Mouse (Mus musculus) adrenal gland, postnatal 36 days (tissue): ENCODE data around the gene Rnf43. TPM values are rescaled to one million over a fixed set of nuclear protein-coding genes. Genes with fewer than 3 reads are reported as not detected.

Experiments
- DNase-seq, 2 experiments: peaks; one replicate each; pipeline ENCODE4 v3.0.0; 2021; ENCODE audit warnings: mixed read lengths in 1 of 2
- long read RNA-seq, 2 experiments: library from polyadenylated mRNA; stranded (forward); transcript quantifications; one replicate each; pipeline ENCODE4 v2.0.0; 2021; ENCODE audit warnings: borderline sequencing depth in 2 of 2
- total RNA-seq, 2 experiments: library from RNA; stranded (reverse); gene quantifications; 2 replicates each; pipeline ENCODE4 v1.2.3; 2021

Gene Rnf43
- 1 to 10 TPM; 6.2 to 8.9 TPM for total RNA-seq
- long read RNA-seq, experiment 1, partial matches to known transcripts, result 0 of 3 reads
- long read RNA-seq, experiment 1, other reads (novel, unspliced or antisense), result 3 of 3 reads
- long read RNA-seq, experiment 2, partial matches to known transcripts, result 0 of 3 reads
- long read RNA-seq, experiment 2, other reads (novel, unspliced or antisense), result 3 of 3 reads

DNA sequence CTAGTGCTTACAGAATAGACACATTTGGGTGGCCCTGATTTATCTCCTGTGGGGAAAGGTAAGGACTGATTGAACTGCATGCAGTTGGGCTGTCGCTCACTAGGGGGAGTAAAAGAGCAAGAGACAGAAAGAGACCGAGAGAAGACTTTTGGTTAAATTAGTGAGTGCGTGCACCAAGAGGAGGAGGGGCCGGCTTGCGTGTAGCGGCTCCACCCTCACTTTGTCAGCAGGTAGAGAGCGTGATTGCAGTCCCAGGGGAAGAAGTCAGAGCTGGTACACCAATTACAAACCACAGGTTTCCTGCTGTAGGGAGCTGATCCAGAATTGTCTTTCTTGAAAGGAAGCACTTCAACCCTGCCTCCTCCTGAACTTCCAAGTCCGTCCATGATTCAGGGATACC lies at the start of gene Rnf43:
Gene Rnf43 (plus strand): TSS at position 316 of the 400 bp plus-strand sequence.
- peak; percentile 88 to 91 for DNase-seq

DNA sequence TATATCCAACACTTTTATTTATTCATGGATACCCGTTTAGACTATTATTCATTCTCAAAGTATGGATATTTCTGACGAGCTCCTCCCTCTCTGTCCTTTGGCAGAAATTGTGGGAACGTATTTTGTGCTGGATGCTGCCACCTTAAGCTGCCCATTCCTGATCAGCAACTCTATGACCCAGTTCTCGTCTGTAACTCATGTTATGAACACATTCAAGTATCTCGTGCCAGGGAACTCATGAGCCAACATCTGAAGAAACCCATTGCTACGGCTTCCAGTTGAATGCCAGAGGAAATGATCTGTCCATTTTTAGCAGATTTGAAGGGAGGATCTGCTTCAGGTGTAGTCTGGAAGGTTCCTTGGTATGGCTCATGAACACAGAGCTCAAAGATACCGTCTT lies 48.5 kb upstream of the Rnf43 start:
- DNase-seq, result no peak

DNA sequence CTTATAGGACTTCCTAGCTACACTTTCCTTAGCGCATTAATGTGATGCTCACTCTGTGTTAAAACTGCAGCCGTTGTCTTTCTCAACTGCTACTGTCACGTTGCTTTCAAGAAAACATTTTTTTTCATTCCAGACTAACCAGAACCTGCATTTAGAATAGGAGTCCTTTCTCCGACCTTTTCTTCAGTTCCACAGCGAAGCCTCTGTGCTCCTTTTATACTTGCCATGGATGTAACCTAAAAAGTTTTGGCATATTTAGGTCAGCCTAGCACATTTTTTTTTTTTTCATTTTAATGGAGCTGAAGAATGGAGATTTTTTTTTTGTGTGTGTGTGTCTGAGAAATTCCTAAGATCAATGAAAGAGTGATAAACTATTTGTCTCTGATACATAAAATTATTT lies 47.0 kb upstream of the Rnf43 start:
- no peak for DNase-seq

DNA sequence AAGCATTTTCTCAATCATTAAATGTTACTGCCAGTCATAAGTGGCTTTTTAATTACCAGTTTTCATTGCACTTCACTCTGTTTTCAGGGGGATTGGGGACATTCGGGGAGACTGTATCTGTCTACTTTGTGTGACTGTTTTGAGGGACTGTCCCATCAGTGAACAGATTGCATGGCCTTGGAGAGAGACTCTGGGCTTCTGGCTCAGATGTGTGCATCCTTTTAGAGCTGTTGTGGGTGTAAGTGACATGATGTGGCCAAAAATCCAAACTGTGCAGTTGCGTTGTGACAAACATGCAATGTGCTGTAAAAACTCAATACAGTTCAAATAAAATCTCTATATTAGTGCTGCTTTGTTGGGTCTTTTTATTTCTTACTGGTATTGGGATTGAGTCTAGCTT lies 46.6 kb upstream of the Rnf43 start:
- no peak for DNase-seq

DNA sequence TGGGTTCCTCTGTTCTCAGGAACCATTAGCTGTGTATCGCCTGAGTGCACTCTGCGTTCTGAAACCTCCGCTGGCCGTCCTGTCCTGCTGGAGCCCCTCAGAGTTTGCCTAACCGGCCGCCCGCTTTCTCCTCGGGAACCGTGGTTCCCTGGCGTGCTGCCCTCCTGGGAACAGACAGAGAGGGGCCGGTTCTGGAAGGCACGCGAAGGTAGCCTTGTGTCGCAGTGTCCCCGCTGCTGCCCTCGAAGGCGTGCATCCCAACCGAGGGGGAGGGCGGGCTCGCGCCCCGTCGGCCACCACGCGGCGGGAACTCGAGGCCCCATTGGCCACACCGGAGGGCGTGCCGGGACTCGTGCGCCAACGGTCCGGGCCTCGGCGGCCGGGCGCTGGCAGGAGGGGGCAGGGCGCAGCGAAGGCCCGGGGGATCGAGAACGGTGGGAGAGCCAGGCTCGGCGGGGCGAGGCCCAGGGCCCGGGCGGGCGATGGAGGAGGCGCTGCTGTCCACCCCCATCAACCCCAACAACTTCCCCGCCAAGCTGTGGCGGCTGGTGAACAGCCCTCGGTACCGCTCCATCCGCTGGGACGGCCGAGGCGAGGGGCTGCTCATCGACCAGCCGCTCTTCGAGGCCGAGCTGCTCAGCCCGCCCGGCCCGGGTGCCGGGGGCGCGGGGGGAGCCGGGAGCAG lies 45.6 kb upstream of the Rnf43 start, which contains the start of gene Hsf5:
Gene Hsf5 (plus strand): TSS at position 375 of the 685 bp plus-strand sequence.
- no peak for DNase-seq

DNA sequence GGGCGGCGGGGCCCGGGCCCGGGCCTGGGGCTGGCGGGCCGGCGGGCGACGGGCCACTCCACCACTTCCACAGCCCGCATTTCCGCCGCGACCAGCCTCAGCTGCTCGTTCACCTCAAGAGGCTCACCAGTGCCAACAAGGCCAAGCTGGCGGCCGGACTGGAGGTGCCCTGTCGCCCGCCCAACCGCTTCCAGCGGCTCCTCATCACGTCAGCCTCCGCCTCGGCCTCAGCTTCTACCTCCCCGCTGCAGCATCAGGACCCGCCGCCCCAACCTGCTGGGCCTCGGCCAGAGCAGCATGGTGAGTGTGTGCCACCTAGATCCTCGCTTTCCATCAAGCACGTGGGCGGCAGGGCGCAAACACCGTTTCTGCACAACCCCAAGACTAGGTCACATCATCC lies 44.9 kb upstream of the Rnf43 start:
- DNase-seq, result no peak

DNA sequence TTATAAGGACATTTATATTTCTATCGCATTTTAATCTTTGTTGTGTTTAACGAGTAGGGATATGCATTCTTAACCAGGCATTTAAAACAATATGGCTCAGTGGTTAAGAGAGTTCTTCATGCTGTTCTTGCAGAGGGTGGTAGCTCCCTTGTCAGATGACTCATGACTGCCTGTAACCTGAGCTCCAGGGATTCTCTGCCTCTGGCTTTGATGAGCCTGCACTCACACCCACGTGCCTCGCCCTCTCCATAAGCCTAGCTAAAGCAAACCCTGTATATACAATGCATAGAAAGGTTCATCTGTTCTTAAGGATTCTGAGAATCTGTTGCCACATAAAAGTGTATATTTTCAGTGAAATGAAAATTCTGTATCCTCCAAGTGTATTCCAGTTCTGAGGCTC lies 39.4 kb upstream of the Rnf43 start:
- DNase-seq, result no peak

DNA sequence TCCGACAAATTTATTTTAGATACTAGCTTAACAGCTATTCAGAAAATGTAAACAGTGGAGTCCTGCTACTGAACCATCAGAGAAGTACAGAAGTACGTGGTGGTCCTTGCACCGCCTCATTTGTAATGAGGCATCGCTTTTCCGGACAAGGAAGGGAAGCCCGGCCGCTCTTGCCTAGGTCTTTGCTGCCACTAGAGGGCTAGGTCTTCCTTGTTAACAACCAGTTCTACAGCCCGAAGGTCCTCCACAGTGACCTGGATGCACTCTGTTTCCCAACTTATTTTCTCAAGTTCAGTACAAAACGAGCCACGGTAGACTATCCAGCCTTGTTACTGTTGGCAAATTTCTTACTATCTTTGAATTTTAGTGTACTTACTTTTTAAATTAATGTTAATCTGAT lies 32.7 kb upstream of the Rnf43 start:
- peak; percentile 49 to 66 for DNase-seq

DNA sequence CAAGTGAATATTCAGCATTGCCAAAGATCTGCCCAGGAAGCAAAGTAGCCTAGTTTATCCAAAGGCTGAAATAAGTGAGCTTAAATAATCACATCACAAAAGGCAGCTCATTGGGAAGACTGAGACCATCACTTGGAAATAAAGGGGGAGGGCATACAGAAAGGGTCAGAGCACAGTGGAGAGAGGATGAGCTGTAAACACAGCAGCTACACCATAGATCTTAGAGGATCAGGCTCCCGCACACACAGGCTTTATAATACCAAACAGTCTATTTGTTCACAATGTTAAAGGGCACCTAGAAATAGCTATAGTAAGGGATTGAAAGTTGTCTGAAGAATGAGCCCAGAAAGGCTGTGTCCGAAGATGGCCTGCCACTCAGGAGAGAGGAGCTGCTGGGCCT lies 23.7 kb upstream of the Rnf43 start:
- no peak for DNase-seq

DNA sequence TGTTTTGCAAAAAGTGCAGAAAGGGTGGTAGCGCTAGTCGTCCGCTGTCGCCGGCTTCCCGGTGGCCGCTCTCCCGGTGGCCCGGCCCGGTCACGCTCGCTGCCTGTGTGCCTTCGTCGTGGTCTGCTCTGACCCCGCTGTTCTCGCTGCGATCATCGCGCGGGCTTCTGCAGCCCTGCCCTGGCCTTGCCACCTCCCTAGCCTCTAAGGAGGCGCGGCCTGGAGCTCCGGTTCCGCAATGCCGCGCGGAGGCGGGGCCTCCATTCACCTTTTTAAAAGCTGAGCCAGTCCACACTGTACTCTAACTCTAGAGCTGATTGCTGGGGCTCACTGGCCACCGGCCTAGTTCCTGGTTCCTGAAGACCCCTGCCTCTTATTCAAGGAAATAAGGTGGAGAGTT lies 23.3 kb upstream of the Rnf43 start:
- peak; percentile 85 to 88 for DNase-seq

DNA sequence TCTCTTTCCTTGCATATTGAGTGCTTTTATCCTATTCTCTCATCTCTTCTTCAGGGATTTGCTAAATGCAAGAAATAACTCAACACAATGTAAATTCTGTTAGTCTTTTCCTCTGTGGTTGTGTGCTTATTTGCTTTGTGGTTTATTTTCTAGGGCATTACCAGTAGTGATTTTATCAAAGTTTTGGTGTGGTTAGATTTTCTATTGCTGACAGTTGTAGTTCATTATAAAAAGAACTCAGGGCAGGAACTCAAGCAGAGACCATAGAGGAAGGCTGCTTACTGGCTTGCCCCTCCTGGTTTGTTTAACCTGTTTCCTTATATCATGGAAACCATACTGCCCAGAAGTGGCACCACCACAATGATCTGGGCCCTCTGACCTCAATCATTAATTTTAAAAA lies 19.7 kb upstream of the Rnf43 start:
- DNase-seq, result no peak

DNA sequence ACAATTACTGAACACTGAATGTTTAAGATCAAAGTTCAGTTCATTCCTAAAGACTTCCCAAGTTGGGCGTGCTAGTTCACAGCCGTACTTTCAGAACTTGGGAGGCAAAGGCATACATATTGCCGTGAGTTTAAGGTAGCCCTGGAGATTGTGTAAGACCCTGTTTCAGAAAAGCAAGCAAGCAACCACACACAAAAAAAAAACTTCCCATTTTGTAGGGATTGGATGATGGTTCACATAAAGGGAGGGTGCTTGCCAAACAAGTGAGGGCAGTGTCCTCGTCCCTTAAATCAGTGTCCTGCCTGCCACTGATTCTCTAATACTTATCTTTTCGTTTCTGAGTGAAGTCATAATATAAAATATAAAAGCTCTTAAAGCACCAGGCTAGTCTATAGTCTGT lies 7.8 kb upstream of the Rnf43 start:
- no peak for DNase-seq

DNA sequence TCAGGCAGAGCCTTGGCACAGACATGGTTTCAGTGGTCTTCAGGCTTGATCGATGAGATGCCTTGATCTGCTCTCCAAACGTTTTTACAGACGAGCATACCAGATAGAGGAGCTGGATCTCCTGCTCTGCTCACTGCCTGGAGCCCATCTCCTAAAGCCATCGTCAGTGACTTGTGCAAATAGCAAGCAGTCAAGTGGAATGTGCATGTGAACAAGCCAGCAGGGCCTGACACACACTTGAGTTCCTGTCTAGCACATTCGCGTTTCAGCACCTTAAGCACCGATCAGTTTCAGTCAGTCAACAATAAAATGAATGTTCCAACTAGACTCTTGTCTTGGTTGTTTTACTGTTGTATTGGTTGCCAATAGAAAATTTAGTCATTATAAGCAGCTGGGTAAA lies 3.3 kb upstream of the Rnf43 start:
- no peak for DNase-seq

DNA sequence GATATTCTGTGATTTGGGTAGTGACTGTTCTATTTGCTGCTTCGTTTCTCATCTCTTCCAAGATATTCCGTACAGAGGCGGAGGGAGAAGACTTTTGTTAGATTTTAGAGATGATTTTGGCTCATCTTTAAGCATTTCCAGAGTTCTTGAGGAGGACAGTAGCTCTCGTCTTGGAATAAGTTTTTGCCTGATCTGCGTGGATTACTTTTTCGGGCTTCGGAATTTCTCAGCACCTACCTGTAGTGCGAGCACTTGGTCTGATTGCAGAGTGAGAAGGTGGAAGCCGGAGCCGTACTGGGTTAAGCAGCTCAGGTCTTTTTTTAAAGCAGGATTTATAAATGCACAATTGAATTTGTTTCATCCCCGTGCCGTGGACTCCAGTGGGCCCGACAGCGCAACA lies 300 bp downstream of the Rnf43 start:
- DNase-seq, result peak in 1 of 2 experiments; percentile 24

DNA sequence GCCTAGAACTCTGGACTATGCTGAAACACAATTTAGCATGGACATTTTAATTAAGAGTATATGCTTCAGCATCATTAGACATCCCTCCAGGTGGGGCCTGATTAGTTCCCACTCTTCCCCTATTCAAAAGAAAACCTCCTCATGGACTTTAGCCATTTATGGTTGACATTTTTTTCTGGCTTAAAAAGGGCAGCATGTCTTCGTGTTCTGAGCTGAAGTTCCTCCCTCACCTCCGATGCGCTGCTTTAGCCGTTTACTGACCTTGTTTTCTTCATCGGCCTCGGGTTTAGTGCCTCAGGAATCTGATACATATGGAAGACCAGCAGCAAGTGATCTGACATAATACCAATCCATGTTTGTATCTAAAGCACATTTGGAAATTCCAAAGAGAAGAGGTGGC lies 1.4 kb downstream of the Rnf43 start:
- no peak for DNase-seq

DNA sequence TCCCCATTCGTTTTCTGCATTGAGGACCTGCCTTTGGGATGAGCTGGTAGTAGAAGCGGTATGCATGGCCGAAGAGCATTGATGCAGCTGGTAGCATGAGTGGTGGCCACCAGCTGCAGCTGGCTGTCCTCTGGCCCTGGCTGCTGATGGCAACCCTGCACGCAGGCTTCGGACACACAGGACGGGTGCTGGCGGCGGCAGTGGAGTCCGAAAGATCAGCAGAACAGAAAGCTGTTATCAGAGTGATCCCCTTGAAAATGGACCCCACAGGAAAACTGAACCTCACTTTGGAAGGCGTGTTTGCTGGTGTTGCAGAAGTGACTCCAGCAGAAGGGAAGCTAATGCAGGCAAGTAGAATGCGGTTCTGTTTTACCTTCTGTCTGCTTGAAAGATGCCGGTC lies 2.0 kb downstream of the Rnf43 start:
- peak in 1 of 2 experiments; percentile 27 for DNase-seq

DNA sequence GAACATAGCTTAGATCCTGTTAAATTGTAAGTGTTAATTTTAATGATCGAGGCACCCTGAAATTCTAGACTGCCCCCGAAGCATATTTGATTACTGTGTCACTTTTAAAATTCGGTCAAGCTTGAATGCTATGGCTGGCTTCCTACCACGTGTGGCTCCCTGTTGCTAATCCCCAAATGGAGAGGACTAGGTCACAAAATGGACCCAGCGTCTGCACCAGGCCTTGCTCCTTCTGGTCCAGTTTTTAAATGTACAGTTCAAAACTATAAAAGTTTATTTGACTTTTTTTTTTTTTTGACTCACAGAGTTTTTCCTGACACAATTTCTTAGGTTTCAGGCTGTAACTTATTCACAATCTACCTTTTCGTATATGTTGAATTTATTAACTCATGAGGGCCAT lies 2.7 kb downstream of the Rnf43 start:
- DNase-seq, result peak in 1 of 2 experiments; percentile 21

DNA sequence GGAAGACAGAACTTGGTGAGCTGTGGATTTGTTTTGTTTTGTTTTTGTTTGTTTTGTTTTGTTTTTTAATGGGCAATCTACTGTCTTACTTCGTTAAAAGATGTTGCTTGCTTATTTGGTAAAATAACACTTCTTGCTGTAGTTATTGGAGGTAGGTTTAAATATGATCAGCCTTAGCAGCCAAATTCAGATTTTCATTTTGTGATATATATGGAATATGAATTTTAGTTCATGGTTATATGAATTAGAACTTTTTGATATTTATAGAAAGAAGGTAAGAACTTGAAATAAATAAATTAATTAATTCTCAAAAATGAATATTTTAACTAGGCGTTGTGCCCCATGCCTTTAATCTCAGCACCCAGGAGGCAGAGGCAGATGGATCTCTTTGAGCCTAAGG lies 3.1 kb downstream of the Rnf43 start:
- no peak for DNase-seq

DNA sequence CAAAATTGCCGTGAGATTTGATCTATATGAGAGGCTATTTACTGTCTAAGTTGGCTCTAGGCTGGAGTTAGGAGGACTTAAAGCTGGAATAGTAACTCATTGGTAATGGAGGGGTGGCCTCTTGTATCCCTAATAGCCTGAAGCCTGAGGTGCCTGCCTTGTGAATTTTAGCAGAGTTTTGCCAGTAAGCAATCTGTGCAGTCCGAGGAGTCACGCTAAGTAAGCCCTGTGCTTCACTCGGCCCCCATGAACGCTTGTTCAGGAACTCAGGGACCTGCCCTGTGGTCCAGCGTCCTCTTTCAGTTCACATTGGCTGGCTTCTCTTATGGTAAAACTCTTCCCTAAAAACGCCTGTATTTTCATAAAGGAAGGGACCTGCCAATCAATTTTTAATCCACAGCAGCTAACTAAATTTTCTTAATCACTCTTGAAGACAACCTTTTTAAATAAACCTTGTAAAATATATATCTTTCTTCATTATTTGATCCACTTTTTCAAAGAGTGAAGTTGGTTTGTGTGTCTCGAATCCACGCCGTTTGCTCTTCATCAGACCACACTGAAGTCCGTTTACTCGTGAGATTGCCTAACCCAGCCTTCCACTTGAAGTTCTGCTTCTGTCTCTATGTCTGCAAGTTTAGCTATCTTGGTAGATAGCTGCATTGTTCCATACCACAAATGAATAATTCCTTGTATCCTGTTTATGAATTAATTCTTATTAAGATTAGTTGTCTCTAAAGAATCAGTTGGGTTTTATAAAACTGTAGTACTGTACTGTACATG lies 3.9 kb downstream of the Rnf43 start:
- peak in 1 of 2 experiments; percentile 15 for DNase-seq

DNA sequence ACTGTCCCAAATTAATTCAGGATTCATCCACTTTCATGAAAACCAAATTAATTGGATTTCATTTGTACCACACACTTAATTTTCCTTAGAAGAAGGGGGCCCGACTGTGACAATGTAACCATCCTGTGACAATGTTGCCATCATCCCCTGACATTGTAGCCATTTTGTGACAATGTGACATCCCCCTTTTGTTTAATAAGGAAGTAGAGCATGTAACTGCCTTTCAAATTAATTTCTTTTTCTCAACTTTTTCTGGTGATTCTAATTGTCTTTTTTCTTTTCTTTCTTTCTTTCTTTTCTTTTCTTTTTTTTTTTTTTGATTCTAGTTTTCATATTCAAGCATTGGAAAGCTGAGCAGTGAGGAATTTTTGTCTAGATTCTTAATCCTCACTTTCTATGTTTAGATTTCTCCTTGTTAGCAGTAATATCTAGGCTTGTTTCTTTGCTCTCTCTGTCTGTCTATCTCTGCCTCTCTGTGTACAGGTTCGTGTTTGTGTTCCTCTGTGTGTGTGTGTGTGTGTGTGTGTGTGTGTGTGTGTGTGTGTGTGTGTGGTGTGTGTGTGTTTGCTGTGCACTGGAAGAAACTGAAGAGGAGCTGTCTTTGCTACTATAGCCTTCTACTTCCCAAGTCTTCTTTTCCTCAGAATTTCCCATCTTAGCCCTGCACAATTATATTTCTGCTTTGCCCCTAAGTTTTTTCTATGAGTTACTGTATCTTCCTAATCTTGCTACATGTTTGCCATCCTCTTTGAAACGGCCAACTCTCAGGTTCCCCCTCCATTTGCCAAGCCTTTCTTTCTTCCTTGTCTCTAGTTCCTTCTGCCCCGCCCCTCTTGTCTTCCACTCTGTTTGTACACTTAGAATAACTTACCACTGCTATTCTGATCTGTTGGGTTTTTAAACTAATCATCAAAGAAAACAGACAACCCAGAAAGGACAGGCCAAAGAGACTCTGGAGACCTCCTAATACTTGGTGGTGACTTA lies 4.9 kb downstream of the Rnf43 start:
- no peak for DNase-seq

DNA sequence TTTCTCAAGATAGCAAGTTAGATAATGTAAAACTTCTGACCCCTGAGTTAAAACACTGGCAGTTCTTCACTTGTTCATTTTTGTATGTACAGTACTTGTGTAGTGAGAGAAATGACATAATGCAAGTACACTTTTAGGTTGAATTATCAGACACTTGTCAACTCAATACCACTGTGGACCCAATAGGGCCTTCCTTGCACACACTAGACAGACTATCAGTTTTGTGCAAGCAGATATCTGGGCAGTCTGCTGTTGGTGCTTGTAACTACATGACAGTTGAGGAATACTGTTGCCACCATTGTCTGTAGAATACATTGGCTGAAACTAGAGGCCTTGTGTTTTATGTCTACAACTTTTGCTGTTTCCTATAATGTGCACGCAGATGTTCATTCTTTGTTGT lies 10.8 kb downstream of the Rnf43 start:
- DNase-seq, result no peak

DNA sequence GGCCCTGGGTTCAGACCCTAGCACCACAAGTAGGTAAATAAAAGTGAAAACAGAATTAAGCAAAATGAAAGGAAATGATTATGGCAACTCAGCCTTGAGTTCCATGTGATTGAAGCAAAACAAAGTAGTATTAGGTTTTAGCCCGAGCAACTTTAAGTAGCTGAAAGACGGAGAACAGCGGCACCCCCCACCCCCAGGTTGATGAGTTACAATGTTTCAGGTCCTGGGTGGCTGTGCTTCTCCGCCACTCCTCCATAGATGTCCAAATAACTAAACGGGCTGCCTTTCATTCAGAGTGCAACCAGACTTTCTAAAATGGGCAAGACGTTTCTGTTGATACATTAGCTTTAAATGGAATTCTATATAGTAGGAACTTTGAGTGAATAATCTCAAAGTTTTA lies 13.1 kb downstream of the Rnf43 start:
- no peak for DNase-seq
